Mouse (Mus musculus) ovary, postnatal 36 days (tissue): ENCODE data around the gene Gcnt3.

Source experiments
- DNase-seq: peaks from one replicate; pipeline ENCODE4 v3.0.0; 2022; ENCODE audit warnings: low spot score, mixed read lengths

The Gcnt3 gene

GRCm38 (mm10) chr9:70003516-70003915, 34.4 kb downstream of the Gcnt3 start:
- no peak for DNase-seq

GRCm38 (mm10) chr9:69999318-69999717, 38.6 kb downstream of the Gcnt3 start:
- no peak for DNase-seq

- no peak for DNase-seq
Observed at GRCm38 (mm10) chr9:69994547-69994946, 43.3 kb downstream of the Gcnt3 start.

GRCm38 (mm10) chr9:69993479-69993878, 44.4 kb downstream of the Gcnt3 start:
- no peak for DNase-seq

- DNase-seq = no peak
Observed at GRCm38 (mm10) chr9:69992841-69993277, 45.0 kb downstream of the Gcnt3 start.

GRCm38 (mm10) chr9:69990346-69990745, 47.5 kb downstream of the Gcnt3 start:
- no peak for DNase-seq

GRCm38 (mm10) chr9:69989303-69990121, 48.4 kb downstream of the Gcnt3 start, which contains the start of gene Bnip2:
Gene Bnip2 (plus strand): TSS chr9:69989466.
- peak; percentile 98 for DNase-seq

- no peak for DNase-seq
Observed at GRCm38 (mm10) chr9:69988706-69989302, 49.1 kb downstream of the Gcnt3 start.

- peak; percentile 56 for DNase-seq
Observed at GRCm38 (mm10) chr9:69987579-69987978, 50.3 kb downstream of the Gcnt3 start.

- no peak for DNase-seq
Observed at GRCm38 (mm10) chr9:69986571-69986970, 51.3 kb downstream of the Gcnt3 start.

- no peak for DNase-seq
Observed at GRCm38 (mm10) chr9:69986063-69986462, 51.8 kb downstream of the Gcnt3 start.

- DNase-seq = no peak
Observed at GRCm38 (mm10) chr9:69985526-69985925, 52.4 kb downstream of the Gcnt3 start.
